Mouse (Mus musculus) limb, embryonic 14.5 days (tissue): Measurements from ENCODE around the gene Slc25a1. TPM values are rescaled to one million over a fixed set of nuclear protein-coding genes. Genes with fewer than 3 reads are reported as not detected.

Source experiments
- ATAC-seq: fragments of 200-750 bp; cut with Nextera tagmentation; 2 replicates; pipeline ENCODE4 v1.8.0; 2017; ENCODE audit warnings: low read depth, moderate number of reproducible peaks, moderate TSS enrichment; ENCODE audit not compliant: low FRiP score
- DNase-seq: peaks from one replicate; pipeline ENCODE4 v3.0.0-alpha.2; 2015; ENCODE audit warnings: low spot score
- H3K27ac ChIP-seq: fragments of 300-500 bp; sonication (generic); replicated peaks from 2 replicates; pipeline ENCODE4 v1.5.1; 2014; ENCODE audit warnings: low read depth, mild to moderate bottlenecking, low read length, moderate library complexity, mixed read lengths
- H3K27me3 ChIP-seq: fragments of 300-500 bp; sonication (generic); 2 replicates; pipeline ENCODE4 v1.6.1; 2014; ENCODE audit warnings: low read length, mixed read lengths; ENCODE audit not compliant: control insufficient read depth, insufficient read depth
- H3K36me3 ChIP-seq: fragments of 300-500 bp; sonication (generic); 2 replicates; pipeline ENCODE4 v1.6.1; 2014; ENCODE audit warnings: mild to moderate bottlenecking, low read length, moderate library complexity, mixed read lengths; ENCODE audit not compliant: control insufficient read depth, insufficient read depth
- H3K4me1 ChIP-seq: fragments of 300-500 bp; sonication (generic); 2 replicates; pipeline ENCODE4 v1.6.1; 2014; ENCODE audit warnings: antibody characterized with exemption, low read length, mixed read lengths; ENCODE audit not compliant: control insufficient read depth, insufficient read depth
- H3K4me2 ChIP-seq: fragments of 300-500 bp; sonication (generic); replicated peaks from 2 replicates; pipeline ENCODE4 v1.6.1; 2014; ENCODE audit warnings: low read depth, mild to moderate bottlenecking, low read length, moderate library complexity; ENCODE audit not compliant: severe bottlenecking
- H3K4me3 ChIP-seq: fragments of 300-500 bp; sonication (generic); replicated peaks from 2 replicates; pipeline ENCODE4 v1.5.1; 2014; ENCODE audit warnings: low read length
- H3K9ac ChIP-seq: fragments of 300-500 bp; sonication (generic); 2 replicates; pipeline ENCODE4 v1.6.1; 2014; ENCODE audit warnings: mild to moderate bottlenecking, low read depth, low read length, moderate library complexity; ENCODE audit not compliant: severe bottlenecking
- H3K9me3 ChIP-seq: fragments of 300-500 bp; sonication (generic); 2 replicates; pipeline ENCODE4 v1.6.1; 2016; ENCODE audit warnings: low read length; ENCODE audit not compliant: control insufficient read depth
- POLR2A ChIP-seq: fragments of 200-500 bp; IDR thresholded peaks from 2 replicates; pipeline ENCODE4 v1.8.0; 2012; ENCODE audit warnings: inconsistent platforms, mild to moderate bottlenecking, moderate library complexity, borderline replicate concordance; ENCODE audit not compliant: insufficient read depth, insufficient read length; ENCODE audit errors: extremely low read depth
- WGBS: fragments of 180-500 bp; shearing (Covaris S2); extraction: QIAGEN DNeasy Blood & Tissue Kit; methylation state at CpG from one replicate; pipeline ENCODE4 v1.1.7; 2014; 5-methylcytosine and 5-hydroxymethylcytosine counted together
- polyA plus RNA-seq, 2 experiments: library from polyadenylated mRNA; depleted of rRNA in 1 of 2; stranded (reverse) in 1 of 2; unstranded in 1 of 2; fragments of >200 nt; fragmentation: Nextera tagmentation in 1 of 2; extraction: Ambion mirVana in 1 of 2; gene quantifications; 2 replicates each; pipeline versions ENCODE4 v1.2.1 to v1.2.3; 2012 to 2014

Gene Slc25a1
- polyA plus RNA-seq, 2 experiments = 55.0 to 70.4 TPM

- peak overlapping the region; percentile 67 for H3K27ac ChIP-seq
These were observed 5.9 kb downstream of the Slc25a1 start for GRCm38 (mm10) chr16:17922163-17922538.

GRCm38 (mm10) chr16:17921325-17922162 is 6.5 kb downstream of the Slc25a1 start:
- peak overlapping the region; percentile 67 for H3K27ac ChIP-seq
- 3% methylated on average over 45 of the region's 47 CpGs for WGBS
- peak overlapping the region; percentile 83 for H3K9ac ChIP-seq
- TF ChIP-seq POLR2A = peak; percentile 89; the same call in 1 of the 2 replicates
- no peaks in the 10 kb centered on the region for H3K9me3 ChIP-seq
- DNase-seq (peak; percentile 98), ATAC-seq (peak; percentile 99)
- peaks cover 7% of the 10 kb centered on the region for H3K4me1 ChIP-seq
- H3K27me3 ChIP-seq = peaks cover 20% of the 10 kb centered on the region
- peak overlapping the region; percentile 73 for H3K4me2 ChIP-seq
- peak overlapping the region; percentile 75 for H3K4me3 ChIP-seq
- H3K36me3 ChIP-seq = peaks cover 14% of the 10 kb centered on the region

More at GRCm38 (mm10) chr16:17922163-17922538, 5.9 kb downstream of the Slc25a1 start:
- H3K4me2 ChIP-seq = peak overlapping the region; percentile 73
- peak overlapping the region; percentile 75 for H3K4me3 ChIP-seq
- H3K4me1 ChIP-seq = peaks cover 7% of the 10 kb centered on the region
- peak overlapping the region; percentile 83 for H3K9ac ChIP-seq
- peak; percentile 24 for ATAC-seq
- WGBS = under 1% methylated on average over 14 of the region's 14 CpGs
- peaks cover 14% of the 10 kb centered on the region for H3K36me3 ChIP-seq
- no peak for TF ChIP-seq POLR2A
- no peaks in the 10 kb centered on the region for H3K9me3 ChIP-seq
- no peak for DNase-seq
- peaks cover 15% of the 10 kb centered on the region for H3K27me3 ChIP-seq

DNA sequence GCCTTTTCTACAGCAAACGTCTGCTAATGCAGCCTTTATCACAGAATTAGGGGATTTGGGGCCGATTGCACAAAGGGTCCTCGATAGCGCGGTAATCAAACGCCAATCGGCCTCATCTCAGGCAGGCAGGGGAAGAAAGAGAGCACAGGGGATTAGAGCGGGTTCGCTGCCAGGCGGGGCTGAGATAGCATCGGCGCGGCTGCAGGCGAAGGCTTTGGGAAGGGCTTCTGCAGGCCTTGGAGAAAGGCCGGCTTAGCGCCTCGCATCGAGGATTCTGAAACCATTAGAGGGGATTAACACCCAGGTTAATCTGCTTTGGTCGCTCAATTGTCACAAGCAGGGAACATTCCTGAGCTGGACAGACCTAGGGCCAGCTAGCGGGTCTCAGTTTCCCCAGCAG is 7.4 kb downstream of the Slc25a1 start:
- Histone ChIP-seq H3K4me1 (peaks cover 7% of the 10 kb centered on the region), H3K4me2 (peak overlapping the region; percentile 73; the same call in 1 of the 2 replicates), H3K9ac (peak overlapping the region; percentile 83), H3K27ac (no peak overlapping the region), H3K36me3 (0 out of 2 replicates have a peak, but pooled peaks cover 5% of the 10 kb centered on the region), H3K4me3 (no peak overlapping the region), H3K9me3 (no peaks in the 10 kb centered on the region), H3K27me3 (peaks cover 30% of the 10 kb centered on the region)
- ATAC-seq = no peak
- no peak for DNase-seq
- 12% methylated on average over 20 of the region's 20 CpGs for WGBS
- no peak for TF ChIP-seq POLR2A

DNA sequence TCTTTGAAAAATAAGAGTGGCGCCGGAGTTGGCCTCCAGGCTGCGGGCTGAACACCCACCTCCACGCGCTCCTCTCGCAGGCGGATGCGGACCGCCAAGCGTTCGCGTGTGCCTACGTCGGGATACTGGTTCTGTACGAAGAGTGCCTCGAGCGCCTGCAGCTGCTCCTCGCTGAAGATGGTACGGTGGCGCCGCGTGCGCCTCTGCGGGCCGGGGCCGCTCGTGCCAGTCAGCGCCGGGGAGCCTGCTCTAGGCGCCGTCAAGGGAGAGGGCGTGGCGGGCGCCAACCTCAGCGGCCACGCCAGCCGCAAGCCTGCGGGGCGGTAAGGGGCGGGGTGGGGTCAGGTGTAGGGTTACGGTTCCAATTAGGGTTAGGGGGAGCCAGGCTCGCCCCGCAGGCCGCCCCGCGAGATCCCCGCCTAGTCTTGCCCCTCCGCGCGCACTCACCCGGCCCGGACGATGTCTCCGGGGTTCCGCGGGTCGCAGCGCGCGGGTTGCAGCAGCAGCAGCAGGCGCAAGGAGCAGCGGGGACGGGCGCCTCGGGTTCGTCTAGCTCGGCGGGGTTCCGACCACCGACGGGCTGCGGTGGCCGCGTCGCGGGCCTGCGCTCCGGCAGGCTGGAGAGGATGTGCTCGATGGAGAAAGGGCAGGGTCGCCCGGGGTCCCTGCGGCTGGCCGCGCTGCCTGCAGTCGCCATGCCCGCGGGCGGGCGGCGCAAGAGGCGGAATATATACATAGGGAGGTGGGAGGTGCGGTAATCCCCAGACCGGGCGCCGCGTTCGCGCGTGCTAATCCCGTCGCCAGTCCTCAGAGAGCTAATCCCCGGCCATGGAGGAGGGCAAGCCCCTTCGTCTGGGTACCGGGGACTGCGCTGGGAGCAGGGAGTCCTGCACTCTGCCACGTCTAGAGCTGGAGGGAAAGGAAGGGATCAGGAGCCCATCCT is 13.4 kb downstream of the Slc25a1 start, which contains the start of gene Gsc2:
Gsc2 (minus strand) TSS at position 753 of the 943 bp plus-strand sequence.
- Histone ChIP-seq H3K27me3 (peaks cover 55% of the 10 kb centered on the region), H3K4me2 (peak within 1 kb of the TSS; percentile 65), H3K4me1 (peaks cover 7% of the 10 kb centered on the region), H3K27ac (no peak within 1 kb of the TSS), H3K9ac (peak within 1 kb of the TSS; percentile 44), H3K36me3 (no peaks in the 10 kb centered on the region), H3K4me3 (peak within 1 kb of the TSS; percentile 41), H3K9me3 (no peaks in the 10 kb centered on the region)
- under 1% methylated on average over 93 of the region's 106 CpGs for WGBS
- ATAC-seq (no peak), DNase-seq (no peak)
- no peak for TF ChIP-seq POLR2A
